Mouse (Mus musculus): ENCODE data around the gene Zfp53. TPM values are rescaled to one million over a fixed set of nuclear protein-coding genes. Genes with fewer than 3 reads are reported as not detected.
"Not testable (repeated sequence)": the region's sequence is repeated elsewhere in the genome, so short reads cannot be mapped to it uniquely, and the experiment has no call there.

Gene Zfp53
- 1 to 10 TPM; 3.2 to 4.3 TPM for total RNA-seq (2021)
- 0.86 and 1.0 TPM in 2 replicates for polyA plus RNA-seq (2012; rRNA removed)
- long read RNA-seq, partial matches to known transcripts, result 0 of 4 reads
- long read RNA-seq, other reads (novel, unspliced or antisense), result 4 of 4 reads

DNA sequence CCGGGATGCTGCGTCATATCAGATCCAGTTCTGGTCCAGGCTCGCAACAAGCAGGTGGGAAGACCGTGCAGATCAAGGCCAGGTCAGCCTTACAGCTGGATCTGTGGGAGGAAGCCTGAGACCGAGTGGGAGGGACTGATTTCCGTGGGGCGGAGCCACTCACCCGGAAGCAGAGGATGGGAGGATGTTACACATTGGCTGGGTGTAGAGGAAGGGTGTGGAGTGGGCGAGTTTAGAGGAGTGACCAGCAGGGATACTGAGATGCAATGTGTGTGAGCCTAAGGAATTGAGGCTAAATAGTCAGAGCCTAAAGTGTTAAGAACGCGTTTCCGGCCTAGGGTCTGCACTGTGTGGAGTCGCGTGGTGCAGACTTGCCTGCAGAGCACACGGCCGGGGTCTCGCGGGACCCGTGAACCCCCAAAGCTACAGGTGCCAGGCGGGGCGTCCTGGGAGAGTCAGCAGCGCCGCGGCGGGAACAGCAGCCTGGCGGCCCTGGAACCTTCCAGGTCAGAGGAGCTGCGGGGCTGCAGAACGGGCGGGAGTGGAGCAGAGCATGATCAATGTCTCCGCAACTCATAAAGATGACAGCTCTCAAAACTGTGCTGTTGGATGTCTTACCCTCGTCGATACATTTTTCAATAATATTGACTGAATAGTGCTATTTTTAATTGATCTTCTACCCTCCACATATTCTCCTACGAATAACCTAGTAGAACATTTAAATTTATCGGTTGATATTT is at the start of gene Zfp53:
Zfp53 (plus strand) TSS at position 239 of the 740 bp plus-strand sequence.
- peak; percentile 94 for DNase-seq

- DNase-seq, result peak; percentile 74
Measured at GRCm38 (mm10) chr17:21449669-21450068, 39.1 kb upstream of the Zfp53 start.

DNA sequence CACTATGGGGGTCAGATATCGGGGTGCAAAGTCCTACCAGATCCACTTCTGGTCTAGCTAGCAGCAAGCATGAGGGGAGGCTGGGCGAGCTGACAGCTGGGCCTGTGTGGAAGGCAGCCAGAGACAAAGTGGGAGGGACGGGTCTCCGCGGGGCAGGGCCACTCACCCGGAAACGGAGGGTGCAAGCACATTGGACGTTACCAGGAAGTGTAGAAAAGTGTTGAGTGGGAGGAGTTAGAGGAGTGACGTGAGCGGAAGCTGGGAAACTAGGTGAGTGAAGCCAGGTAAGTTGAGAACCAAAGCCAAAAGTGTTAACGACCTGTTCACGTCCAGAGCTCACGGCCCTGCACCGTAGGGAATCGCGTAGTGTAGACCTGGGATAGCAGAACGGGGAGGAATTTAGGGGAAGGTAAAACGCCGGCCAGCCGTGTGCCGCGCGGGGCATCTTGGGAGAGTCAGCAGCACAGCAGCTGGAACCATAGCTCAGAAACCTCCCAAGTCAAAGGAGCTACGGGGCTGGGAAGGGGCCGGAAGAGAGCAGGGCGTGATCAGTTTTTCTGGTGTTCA is 38.6 kb upstream of the Zfp53 start, which contains the start of gene Zfp51:
Zfp51 (plus strand) TSS at position 237 of the 567 bp plus-strand sequence.
- DNase-seq, result peak; percentile 96

GRCm38 (mm10) chr17:21463550-21463949 is 25.2 kb upstream of the Zfp53 start:
- DNase-seq, result no peak

GRCm38 (mm10) chr17:21472032-21472652 is 16.7 kb upstream of the Zfp53 start:
- DNase-seq, result no peak

- no peak for DNase-seq
Measured at GRCm38 (mm10) chr17:21472653-21473307, 16.0 kb upstream of the Zfp53 start.

- DNase-seq, result no peak
Measured at GRCm38 (mm10) chr17:21473362-21474190, 15.2 kb upstream of the Zfp53 start.

GRCm38 (mm10) chr17:21474729-21475128 is 14.1 kb upstream of the Zfp53 start:
- DNase-seq, result peak; percentile 25

DNA sequence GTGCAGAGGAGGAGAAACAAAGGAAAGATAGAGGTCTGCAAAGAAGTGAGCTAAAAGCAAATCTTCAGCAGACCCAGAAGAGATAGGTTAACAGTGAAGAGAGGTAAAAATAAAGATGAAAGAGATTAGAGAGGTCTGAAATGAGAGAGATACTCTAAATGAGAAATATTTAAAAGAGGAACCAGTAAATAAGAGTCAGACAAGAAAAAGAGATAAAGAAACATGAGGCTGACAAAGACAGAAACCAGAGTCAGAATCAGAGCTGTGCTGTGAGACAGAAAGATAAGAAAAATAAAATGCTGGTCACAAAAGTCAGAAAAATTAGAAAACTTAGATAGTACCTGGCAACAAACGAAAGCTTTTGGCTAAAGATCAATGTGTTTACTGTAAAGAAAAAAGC is 13.5 kb upstream of the Zfp53 start:
- DNase-seq, result not testable (repeated sequence)

- peak; percentile 64 for DNase-seq
Measured at GRCm38 (mm10) chr17:21476351-21476750, 12.4 kb upstream of the Zfp53 start.

GRCm38 (mm10) chr17:21478103-21478777 is 10.6 kb upstream of the Zfp53 start:
- not testable (repeated sequence) for DNase-seq

DNA sequence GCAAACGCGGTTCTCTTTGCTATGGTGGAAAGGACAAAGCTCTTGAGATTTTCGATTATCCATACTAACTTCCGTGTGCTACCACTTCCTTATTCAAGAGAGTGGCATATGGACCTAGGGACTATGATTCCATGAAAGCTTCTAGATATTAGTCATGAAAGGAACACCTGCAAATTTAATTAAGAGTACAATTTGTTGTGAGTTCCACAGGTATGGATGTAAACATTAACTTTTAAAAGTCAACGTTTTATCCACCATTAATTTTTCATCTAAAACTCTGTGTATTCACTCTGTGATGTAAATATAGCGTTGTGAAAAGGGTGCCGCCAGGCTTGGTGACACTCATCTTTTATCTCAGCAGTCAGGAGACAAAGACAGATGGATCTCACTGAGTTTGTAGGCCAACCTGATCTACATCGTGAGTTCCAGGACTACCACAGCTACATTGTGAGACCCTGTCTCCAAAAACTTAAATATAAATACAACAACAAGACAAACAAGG is 753 bp downstream of the Zfp53 start:
- no peak for DNase-seq

DNA sequence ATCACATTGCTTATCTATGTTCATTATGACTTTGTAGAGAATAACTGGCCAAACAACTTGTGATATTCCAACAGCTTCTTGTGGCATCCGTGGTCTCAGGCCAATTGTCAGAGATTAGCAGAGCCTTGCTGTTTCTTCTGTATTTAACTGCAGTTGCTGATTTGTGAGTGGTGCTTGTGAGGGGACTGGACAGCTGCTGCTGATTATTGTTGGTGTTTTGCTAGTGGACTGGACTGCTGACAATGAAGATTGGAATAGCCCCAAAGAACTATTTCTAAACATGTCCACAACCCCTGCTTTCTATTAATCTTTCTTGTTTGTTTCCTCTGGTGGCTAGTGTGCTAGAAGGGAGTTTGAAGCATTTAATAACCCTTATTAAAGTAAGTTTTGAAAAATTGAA is 12.6 kb downstream of the Zfp53 start:
- DNase-seq, result no peak

GRCm38 (mm10) chr17:21504524-21504923 is 15.7 kb downstream of the Zfp53 start:
- no peak for DNase-seq

DNA sequence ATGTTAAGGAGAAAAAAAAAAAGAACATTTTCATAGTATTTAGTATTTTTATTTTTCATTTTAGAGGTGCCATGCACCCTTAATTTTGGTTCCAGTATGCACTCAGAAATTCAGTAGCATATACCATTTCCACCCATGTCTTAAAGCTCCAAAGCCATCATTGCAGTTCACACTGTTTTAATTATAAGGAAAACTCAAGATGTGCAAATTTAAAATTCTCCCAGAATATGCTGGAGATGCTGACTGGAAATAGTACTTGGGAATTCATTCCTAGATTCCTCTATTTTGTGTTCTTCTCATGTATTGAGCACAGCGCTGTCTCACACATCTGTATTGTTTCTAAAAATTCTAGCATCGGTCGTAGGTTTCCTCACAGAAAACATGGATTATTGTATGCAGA is 17.5 kb downstream of the Zfp53 start:
- DNase-seq, result no peak

DNA sequence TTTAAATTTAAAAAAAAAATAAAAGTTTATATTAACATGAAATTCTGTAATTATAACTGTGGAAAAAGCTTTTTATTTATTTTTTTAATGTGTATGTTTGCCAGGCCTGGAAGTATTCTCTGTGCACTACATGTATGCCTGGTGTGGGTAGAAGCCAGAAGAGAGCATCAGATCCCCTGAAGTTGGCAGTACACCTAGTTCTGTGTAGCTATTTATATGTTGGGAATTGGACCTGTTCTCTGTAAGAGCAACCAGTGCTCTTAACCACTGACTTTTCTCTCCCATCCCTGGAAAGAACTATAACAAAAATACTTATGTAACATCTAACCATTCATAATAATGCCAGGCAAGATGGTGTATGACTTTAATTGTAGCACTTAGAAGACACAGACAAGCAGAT is 21.0 kb downstream of the Zfp53 start:
- no peak for DNase-seq

GRCm38 (mm10) chr17:21515403-21516105 is 26.8 kb downstream of the Zfp53 start:
- peak; percentile 75 for DNase-seq

GRCm38 (mm10) chr17:21516201-21517129 is 27.7 kb downstream of the Zfp53 start:
- DNase-seq, result peak; percentile 87

GRCm38 (mm10) chr17:21517130-21517671 is 28.4 kb downstream of the Zfp53 start:
- DNase-seq, result no peak
